Mouse (Mus musculus) liver, adult 2 months (tissue): Measurements from ENCODE around the gene Arsa. TPM values are rescaled to one million over a fixed set of nuclear protein-coding genes. Genes with fewer than 3 reads are reported as not detected.

Experiments
- DNase-seq: peaks from one replicate; pipeline ENCODE4 v3.0.0-alpha.2; 2011; ENCODE audit warnings: low read depth, low spot score; ENCODE audit errors: extremely low read depth
- H3K27ac ChIP-seq: fragments of 200-500 bp; replicated peaks from 2 replicates; pipeline ENCODE4 v1.5.1; 2012; ENCODE audit warnings: low read depth, mild to moderate bottlenecking, control low read depth, inconsistent platforms, low read length; ENCODE audit not compliant: insufficient read depth
- H3K27me3 ChIP-seq: fragments of 200-500 bp; 2 replicates; pipeline ENCODE4 v1.6.1; 2012; ENCODE audit warnings: mild to moderate bottlenecking, moderate library complexity, low read length, inconsistent platforms; ENCODE audit not compliant: control insufficient read depth, insufficient read depth
- H3K36me3 ChIP-seq: fragments of 200-500 bp; 2 replicates; pipeline ENCODE4 v1.6.1; 2012; ENCODE audit warnings: low read length, inconsistent platforms; ENCODE audit not compliant: control insufficient read depth, insufficient read depth
- H3K4me1 ChIP-seq: fragments of 200-500 bp; 2 replicates; pipeline ENCODE4 v1.6.1; 2011; ENCODE audit warnings: low read length; ENCODE audit not compliant: control insufficient read depth, insufficient read depth
- H3K4me3 ChIP-seq: fragments of 200-500 bp; 2 replicates; pipeline ENCODE4 v1.5.1; 2011; ENCODE audit warnings: low read depth, mild to moderate bottlenecking, control low read depth, low read length, moderate library complexity; ENCODE audit not compliant: insufficient read depth
- H3K79me2 ChIP-seq: fragments of 200-500 bp; 2 replicates; pipeline ENCODE4 v1.6.1; 2012; ENCODE audit warnings: inconsistent platforms, mild to moderate bottlenecking, low read length, moderate library complexity; ENCODE audit not compliant: control insufficient read depth, insufficient read depth
- H3K9ac ChIP-seq: fragments of 200-500 bp; 2 replicates; pipeline ENCODE4 v1.6.1; 2012; ENCODE audit warnings: low read depth, mild to moderate bottlenecking, control low read depth, inconsistent platforms, low read length
- CTCF ChIP-seq: fragments of 200-500 bp; IDR thresholded peaks from 2 replicates; pipeline ENCODE4 v1.5.1; 2011; ENCODE audit warnings: low read depth, low read length, control low read depth
- POLR2A ChIP-seq: fragments of 200-500 bp; IDR thresholded peaks from 2 replicates; pipeline ENCODE4 v1.6.1; 2011; ENCODE audit warnings: low read length, control low read depth; ENCODE audit not compliant: insufficient read depth; ENCODE audit errors: extremely low read depth
- WGBS: fragments of 180-500 bp; shearing (Covaris S2); methylation state at CpG from one replicate; pipeline ENCODE4 v1.1.7; 2018; 5-methylcytosine and 5-hydroxymethylcytosine counted together
- polyA plus RNA-seq: library from polyadenylated mRNA; depleted of rRNA; stranded (reverse); fragments of >200 nt; gene quantifications from 2 replicates; pipeline ENCODE4 v1.2.3, GENCODE M21; 2012
- total RNA-seq: library from RNA; depleted of rRNA; stranded (reverse); fragments of >200 nt; gene quantifications from 2 replicates; pipeline ENCODE4 v1.2.3, GENCODE M21; 2014

Arsa gene
- total and polyA plus RNA-seq, 2 experiments, result 4.2 to 29.1 TPM

DNA sequence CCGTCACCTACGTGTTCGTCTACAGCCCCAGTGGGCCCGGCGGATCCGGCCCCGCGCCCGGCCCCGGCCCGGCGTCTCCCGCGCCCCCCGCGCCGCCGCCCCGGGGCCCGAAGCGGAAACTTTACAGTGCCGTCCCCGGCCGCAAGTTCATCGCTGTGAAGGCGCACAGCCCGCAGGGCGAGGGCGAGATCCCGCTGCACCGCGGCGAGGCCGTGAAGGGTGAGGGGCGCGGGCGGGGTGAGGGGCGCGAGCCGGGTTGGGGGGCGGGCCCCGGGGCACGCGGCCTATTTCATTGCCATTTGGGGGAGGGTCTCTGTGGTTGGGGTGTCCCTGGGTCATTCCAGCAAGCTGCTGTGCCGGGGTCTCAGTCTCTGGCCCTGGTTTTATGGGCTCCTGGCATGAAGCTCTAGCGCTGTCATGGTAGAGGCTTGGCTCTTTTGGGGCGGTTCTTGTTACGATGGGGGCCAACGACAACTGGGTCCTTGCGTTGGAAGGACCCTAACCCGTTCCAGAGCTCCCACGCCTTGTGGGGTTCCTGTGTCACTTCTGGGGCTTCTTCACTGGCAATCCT is 46.9 kb upstream of the Arsa start:
- no peaks in the 10 kb centered on the region for H3K4me1 ChIP-seq
- H3K36me3 ChIP-seq, result no peaks in the 10 kb centered on the region
- H3K9ac ChIP-seq, result no peak overlapping the region
- no peaks in the 10 kb centered on the region for H3K79me2 ChIP-seq
- TF ChIP-seq CTCF (no peak), POLR2A (no peak)
- no peak overlapping the region for H3K4me3 ChIP-seq
- 0 out of 2 replicates have a peak, but pooled peaks cover 7% of the 10 kb centered on the region for H3K27me3 ChIP-seq
- WGBS, result 39% methylated on average over 52 of the region's 52 CpGs
- no peak for DNase-seq
- H3K27ac ChIP-seq, result no peak overlapping the region

- WGBS, result 47% methylated on average over 47 of the region's 47 CpGs
- no peak for TF ChIP-seq CTCF
- TF ChIP-seq POLR2A, result no peak
- H3K27me3 ChIP-seq, result 0 out of 2 replicates have a peak, but pooled peaks cover 7% of the 10 kb centered on the region
- H3K9ac ChIP-seq, result no peak overlapping the region
- H3K4me3 ChIP-seq, result no peak overlapping the region
- H3K4me1 ChIP-seq, result no peaks in the 10 kb centered on the region
- H3K27ac ChIP-seq, result no peak overlapping the region
- DNase-seq, result no peak
- no peaks in the 10 kb centered on the region for H3K36me3 ChIP-seq
- H3K79me2 ChIP-seq, result no peaks in the 10 kb centered on the region
These were observed 46.1 kb upstream of the Arsa start for GRCm38 (mm10) chr15:89523283-89523832.

DNA sequence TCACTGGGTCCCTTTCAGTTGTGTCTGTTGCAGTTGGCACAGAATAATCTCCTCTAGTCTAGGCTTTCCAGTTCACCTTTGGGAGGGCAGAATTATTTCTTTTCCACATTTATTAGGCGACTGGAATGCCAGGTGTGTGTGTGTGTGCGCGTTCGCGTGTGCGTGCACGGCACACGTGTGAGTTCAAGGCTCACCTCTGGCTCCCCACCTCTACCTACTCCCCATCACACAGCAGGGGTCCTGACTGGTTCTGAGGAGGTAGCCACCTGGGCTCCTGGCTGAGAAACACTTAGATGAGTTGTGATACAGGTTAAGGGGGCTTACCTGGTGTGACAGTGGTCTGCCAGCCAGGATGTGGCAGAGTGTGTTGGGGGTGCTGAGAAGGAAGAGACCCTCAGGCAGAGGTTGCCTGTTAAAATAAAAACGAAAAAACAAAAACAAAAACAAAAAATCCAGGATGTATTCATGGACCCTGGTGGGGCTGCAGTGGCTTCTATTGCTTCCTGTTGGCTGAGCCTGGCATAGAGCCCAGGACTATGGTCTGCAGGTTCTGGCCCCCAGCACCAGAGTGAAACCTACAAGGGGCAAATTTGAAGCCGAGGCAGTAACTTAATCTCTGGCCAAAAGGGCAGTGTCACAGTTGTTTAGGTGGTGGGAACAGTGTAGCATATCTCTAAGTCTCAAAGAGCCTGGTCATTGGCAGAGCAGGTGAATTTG is 45.5 kb upstream of the Arsa start:
- no peak for TF ChIP-seq POLR2A
- no peak for TF ChIP-seq CTCF
- Histone ChIP-seq H3K36me3 (no peaks in the 10 kb centered on the region), H3K9ac (no peak overlapping the region), H3K4me1 (no peaks in the 10 kb centered on the region), H3K27me3 (0 out of 2 replicates have a peak, but pooled peaks cover 7% of the 10 kb centered on the region), H3K27ac (no peak overlapping the region), H3K79me2 (no peaks in the 10 kb centered on the region), H3K4me3 (no peak overlapping the region)
- WGBS, result 81% methylated on average over 10 of the region's 10 CpGs
- DNase-seq, result no peak

DNA sequence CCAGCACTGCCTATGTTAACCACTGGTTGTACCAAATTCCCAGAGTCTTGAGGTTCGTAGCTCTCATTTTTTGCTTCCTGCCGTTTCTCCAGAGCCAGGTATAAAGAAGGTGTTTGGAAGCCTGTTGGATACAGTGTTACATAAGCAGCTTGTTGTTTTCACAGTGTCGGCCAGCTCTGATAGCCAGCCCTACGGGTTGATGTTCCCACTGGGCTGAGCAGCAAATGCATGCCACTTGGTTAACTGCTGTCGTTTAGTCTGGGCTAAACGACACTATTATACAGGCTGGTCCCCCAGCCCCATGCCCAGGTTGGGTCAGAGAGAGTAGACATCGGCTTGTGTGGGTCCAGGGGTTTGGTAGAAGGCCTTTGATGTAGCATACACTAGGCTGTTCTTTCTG is 44.7 kb upstream of the Arsa start:
- 71% methylated on average over 7 of the region's 7 CpGs for WGBS
- H3K4me3 ChIP-seq, result no peak overlapping the region
- no peak for DNase-seq
- H3K4me1 ChIP-seq, result no peaks in the 10 kb centered on the region
- H3K36me3 ChIP-seq, result no peaks in the 10 kb centered on the region
- no peak overlapping the region for H3K27ac ChIP-seq
- no peak overlapping the region for H3K9ac ChIP-seq
- TF ChIP-seq POLR2A, result no peak
- TF ChIP-seq CTCF, result no peak
- H3K27me3 ChIP-seq, result 0 out of 2 replicates have a peak, but pooled peaks cover 7% of the 10 kb centered on the region
- H3K79me2 ChIP-seq, result no peaks in the 10 kb centered on the region

GRCm38 (mm10) chr15:89512679-89513078 is 35.5 kb upstream of the Arsa start:
- no peaks in the 10 kb centered on the region for H3K79me2 ChIP-seq
- 64% methylated on average over 4 of the region's 4 CpGs for WGBS
- H3K4me1 ChIP-seq, result no peaks in the 10 kb centered on the region
- H3K36me3 ChIP-seq, result no peaks in the 10 kb centered on the region
- no peak overlapping the region for H3K27ac ChIP-seq
- TF ChIP-seq CTCF, result no peak
- no peak for TF ChIP-seq POLR2A
- H3K27me3 ChIP-seq, result no peaks in the 10 kb centered on the region
- no peak for DNase-seq
- no peak overlapping the region for H3K4me3 ChIP-seq
- no peak overlapping the region for H3K9ac ChIP-seq

DNA sequence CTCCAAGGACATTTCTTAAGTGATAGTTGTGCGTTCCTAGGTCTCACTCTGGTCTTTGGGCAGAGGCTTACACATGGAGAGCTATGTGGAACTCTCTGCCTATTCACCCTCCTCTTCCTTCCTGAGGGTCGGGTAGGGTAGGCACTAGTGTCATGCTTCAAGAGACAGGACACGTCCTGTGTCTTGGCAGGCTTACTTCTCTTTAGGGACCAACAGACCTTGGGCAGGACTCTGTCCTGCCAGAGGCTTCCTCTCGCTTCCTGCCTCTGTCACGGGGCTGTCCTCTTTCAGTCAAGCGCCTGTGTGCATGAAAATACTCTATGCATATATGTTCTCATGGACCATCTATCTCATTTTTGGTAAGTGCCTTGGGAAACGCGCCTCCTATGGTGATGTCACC is 30.5 kb upstream of the Arsa start:
- no peak overlapping the region for H3K4me3 ChIP-seq
- no peak overlapping the region for H3K9ac ChIP-seq
- no peaks in the 10 kb centered on the region for H3K27me3 ChIP-seq
- DNase-seq, result no peak
- no peaks in the 10 kb centered on the region for H3K36me3 ChIP-seq
- no peaks in the 10 kb centered on the region for H3K79me2 ChIP-seq
- TF ChIP-seq CTCF (no peak), POLR2A (no peak)
- WGBS, result 78% methylated on average over 8 of the region's 8 CpGs
- no peaks in the 10 kb centered on the region for H3K4me1 ChIP-seq
- H3K27ac ChIP-seq, result no peak overlapping the region
